Mouse (Mus musculus): ENCODE data around the gene Tmprss11a. TPM values are rescaled to one million over a fixed set of nuclear protein-coding genes. Genes with fewer than 3 reads are reported as not detected.

The Tmprss11a gene
- not detected for total RNA-seq (2023)

DNA sequence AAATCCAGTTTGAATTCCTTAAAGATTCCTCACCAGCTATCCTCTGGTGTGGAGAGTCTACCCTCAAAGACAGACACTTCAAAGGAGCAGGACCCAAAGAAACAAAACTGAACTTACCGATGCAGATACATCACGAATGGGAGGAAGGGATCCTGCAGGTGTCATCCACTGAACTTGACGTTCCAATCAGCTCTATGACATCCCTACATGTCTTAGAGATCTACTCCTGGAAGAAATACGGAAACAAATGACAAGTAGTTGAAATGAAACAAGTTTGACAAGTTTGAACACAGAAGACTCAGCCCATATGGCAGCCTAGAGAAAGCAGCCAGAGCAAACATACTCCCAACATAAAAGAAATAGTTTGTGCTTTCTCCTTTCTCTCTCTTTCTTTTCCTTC lies at the start of gene Tmprss11a:
Gene Tmprss11a, minus strand, starts transcription at position 101 of the 400 bp plus-strand sequence.

DNA sequence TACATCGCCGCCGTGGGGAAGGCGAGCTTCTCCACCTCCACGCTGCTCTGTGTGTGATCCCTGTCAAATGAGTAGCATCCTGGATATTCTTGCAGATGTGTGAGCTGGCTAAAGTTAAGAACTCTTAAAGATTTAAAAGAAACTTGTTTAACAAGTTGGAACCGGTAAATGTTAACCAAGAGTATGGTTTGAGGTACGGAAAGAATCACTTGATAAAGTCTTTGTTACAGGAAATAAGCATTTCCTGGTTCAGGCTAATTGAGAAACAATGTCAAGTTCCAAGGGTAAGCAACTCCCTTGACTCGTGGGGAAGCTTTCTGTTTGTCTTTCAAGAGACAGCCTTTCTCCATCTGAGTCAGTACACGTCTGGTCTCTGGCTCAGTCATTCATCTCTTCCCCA lies 49.7 kb upstream of the Tmprss11a start, which contains the start of gene Tmprss11g:
Gene Tmprss11g, minus strand, starts transcription at position 101 of the 400 bp plus-strand sequence.

DNA sequence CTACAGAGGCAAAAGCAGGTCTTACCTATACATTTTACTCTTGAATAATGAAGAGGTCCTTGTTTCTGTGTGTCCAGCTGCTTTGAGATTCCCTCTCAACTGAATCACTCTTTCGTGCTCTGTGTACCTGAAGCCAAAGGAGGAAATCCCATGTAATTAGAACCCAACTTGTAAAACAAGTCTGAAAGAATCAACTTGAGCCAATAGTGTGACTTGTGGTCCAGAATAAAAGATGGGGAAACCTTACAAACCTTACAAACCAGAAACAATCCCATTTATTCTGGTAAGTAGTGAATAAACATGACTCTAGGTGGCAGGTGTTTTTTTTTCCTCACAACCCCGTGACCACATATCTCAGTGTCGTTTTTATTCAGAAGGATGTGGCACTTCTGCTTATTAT lies 95.5 kb downstream of the Tmprss11a start, which contains the start of gene Tmprss11d:
Gene Tmprss11d, minus strand, starts transcription at position 101 of the 400 bp plus-strand sequence.

Other genes starting within 250 kb of the Tmprss11a start
- gene Tmprss11c, start 179.7 kb downstream of the Tmprss11a start, total RNA-seq (2023): not detected
- gene Tmprss11d, start 95.6 kb downstream of the Tmprss11a start, total RNA-seq (2023): not detected
- not detected for gene Tmprss11g, start 49.6 kb upstream of the Tmprss11a start, total RNA-seq (2023)
- not detected for gene Tmprss11f, start 163.4 kb upstream of the Tmprss11a start, total RNA-seq (2023)
- gene Tmprss11b, start 207.4 kb upstream of the Tmprss11a start, total RNA-seq (2023): not detected